Mouse (Mus musculus) heart, adult 2 months (tissue): ENCODE data around the gene Fat4. TPM values are rescaled to one million over a fixed set of nuclear protein-coding genes. Genes with fewer than 3 reads are reported as not detected.

Source experiments
- DNase-seq, 2 experiments: peaks; one replicate each; pipeline ENCODE4 v3.0.0; 2021
- H3K27ac ChIP-seq: fragments of 200-600 bp; 2 replicates; pipeline ENCODE4 v1.8.1; 2022
- H3K27me3 ChIP-seq: fragments of 200-500 bp; 2 replicates; pipeline ENCODE4 v1.6.1; 2012; ENCODE audit warnings: mild to moderate bottlenecking, low read length, inconsistent platforms, mixed read lengths; ENCODE audit not compliant: control insufficient read depth, insufficient read depth
- H3K36me3 ChIP-seq: fragments of 200-500 bp; 2 replicates; pipeline ENCODE4 v1.6.1; 2012; ENCODE audit warnings: low read length, inconsistent platforms; ENCODE audit not compliant: control insufficient read depth, insufficient read depth
- H3K4me1 ChIP-seq: fragments of 200-500 bp; 2 replicates; pipeline ENCODE4 v1.6.1; 2011; ENCODE audit warnings: low read length; ENCODE audit not compliant: control insufficient read depth, insufficient read depth
- H3K4me3 ChIP-seq: fragments of 200-600 bp; 2 replicates; pipeline ENCODE4 v1.8.1; 2022
- H3K79me2 ChIP-seq: fragments of 200-500 bp; replicated peaks from 2 replicates; pipeline ENCODE4 v1.6.1; 2012; ENCODE audit warnings: mild to moderate bottlenecking, inconsistent platforms, low read length, moderate library complexity, mixed read lengths; ENCODE audit not compliant: control insufficient read depth, insufficient read depth
- H3K9ac ChIP-seq: fragments of 200-500 bp; 2 replicates; pipeline ENCODE4 v1.6.1; 2012; ENCODE audit warnings: low read depth, mild to moderate bottlenecking, control low read depth, inconsistent platforms, low read length, mixed read lengths
- CTCF ChIP-seq: fragments of 200-600 bp; IDR thresholded peaks from 2 replicates; pipeline ENCODE4 v1.8.1; 2022; ENCODE audit warnings: antibody characterized with exemption, mild to moderate bottlenecking, moderate library complexity
- EP300 ChIP-seq: fragments of 200-500 bp; IDR thresholded peaks from 2 replicates; pipeline ENCODE4 v1.6.1; 2011; ENCODE audit warnings: low read depth, low read length, control low read depth; ENCODE audit not compliant: insufficient read depth
- POLR2A ChIP-seq: fragments of 200-500 bp; IDR thresholded peaks from 2 replicates; pipeline ENCODE4 v1.6.1; 2011; ENCODE audit warnings: mild to moderate bottlenecking, low read depth, low read length, control low read depth; ENCODE audit not compliant: insufficient read depth
- WGBS: fragments of 180-500 bp; shearing (Covaris S2); methylation state at CpG from one replicate; pipeline ENCODE4 v1.1.7; 2018; 5-methylcytosine and 5-hydroxymethylcytosine counted together
- intact Hi-C: fragments of 180-260 bp; cut with DNase I; formaldehyde crosslinking; loops from one replicate; pipeline ENCODE4 v1.15.1; 2025
- polyA plus RNA-seq: library from polyadenylated mRNA; depleted of rRNA; stranded (reverse); fragments of >200 nt; gene quantifications from 2 replicates; pipeline ENCODE4 v1.2.3, GENCODE M21; 2012
- total RNA-seq, 2 experiments: library from RNA; stranded (reverse); gene quantifications; 2 replicates each; pipeline ENCODE4 v1.2.3; 2021

Fat4 gene
- total and polyA plus RNA-seq, 3 experiments, result 1.9 to 5.1 (median 5.1) TPM

DNA sequence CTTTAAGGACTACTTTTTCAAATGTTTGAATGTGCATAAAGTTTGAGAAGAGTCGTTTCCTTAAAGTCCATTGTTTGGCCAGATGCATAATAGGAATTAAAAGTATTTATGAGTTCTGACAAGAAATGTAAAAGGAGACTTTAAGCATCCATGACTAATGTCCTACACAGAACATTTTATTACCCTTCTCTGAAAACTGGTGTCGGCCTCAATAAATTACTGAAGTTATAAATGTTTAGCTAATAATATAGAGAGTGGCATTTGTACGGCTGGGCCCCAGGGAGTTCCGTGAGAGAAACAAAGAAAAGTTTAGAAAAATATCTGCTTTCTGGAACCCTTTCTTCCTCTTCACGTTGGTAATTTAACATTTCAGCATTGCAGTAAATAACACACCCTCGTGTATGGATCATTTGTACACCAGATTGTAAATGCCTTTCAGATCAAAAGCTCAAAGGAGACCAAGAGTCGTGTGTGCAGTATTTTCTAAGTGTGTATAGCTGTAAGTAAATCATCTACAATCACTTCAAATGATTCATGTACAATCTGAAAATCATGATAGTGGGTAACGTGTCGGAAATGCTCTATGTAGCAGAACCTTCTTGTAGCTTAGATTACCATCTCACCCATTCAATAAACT, 69.4 kb downstream of the Fat4 start:
- no peak for DNase-seq
- intact Hi-C loops, result no loop called here
- Histone ChIP-seq H3K27me3 (no peaks in the 10 kb centered on the region), H3K36me3 (peaks cover 13% of the 10 kb centered on the region), H3K27ac (no peak overlapping the region), H3K4me1 (peaks cover 4% of the 10 kb centered on the region), H3K4me3 (no peak overlapping the region), H3K9ac (no peak overlapping the region), H3K79me2 (no peaks in the 10 kb centered on the region)
- WGBS, result 83% methylated on average over 9 of the region's 9 CpGs
- TF ChIP-seq CTCF (no peak), POLR2A (no peak), EP300 (no peak)

DNA sequence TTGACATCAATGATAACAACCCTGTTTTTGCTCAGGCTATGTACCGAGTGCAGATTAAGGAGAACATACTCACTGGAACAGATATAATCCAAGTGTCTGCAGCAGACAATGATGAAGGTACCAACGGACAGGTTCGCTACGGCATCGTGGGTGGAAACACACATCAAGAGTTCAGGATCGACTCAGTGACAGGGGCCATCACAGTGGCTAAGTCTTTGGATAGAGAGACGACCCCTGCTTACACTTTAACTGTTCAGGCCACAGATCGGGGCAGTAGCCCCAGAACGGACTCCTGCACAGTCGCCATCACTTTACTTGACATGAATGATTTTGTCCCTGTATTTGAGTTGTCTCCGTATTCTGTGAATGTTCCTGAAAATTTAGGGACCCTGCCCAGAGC, 70.4 kb downstream of the Fat4 start:
- Histone ChIP-seq H3K36me3 (peaks cover 9% of the 10 kb centered on the region), H3K4me3 (no peak overlapping the region)
- no peak for TF ChIP-seq EP300
- no peak for TF ChIP-seq POLR2A
- TF ChIP-seq CTCF, result no peak

DNA sequence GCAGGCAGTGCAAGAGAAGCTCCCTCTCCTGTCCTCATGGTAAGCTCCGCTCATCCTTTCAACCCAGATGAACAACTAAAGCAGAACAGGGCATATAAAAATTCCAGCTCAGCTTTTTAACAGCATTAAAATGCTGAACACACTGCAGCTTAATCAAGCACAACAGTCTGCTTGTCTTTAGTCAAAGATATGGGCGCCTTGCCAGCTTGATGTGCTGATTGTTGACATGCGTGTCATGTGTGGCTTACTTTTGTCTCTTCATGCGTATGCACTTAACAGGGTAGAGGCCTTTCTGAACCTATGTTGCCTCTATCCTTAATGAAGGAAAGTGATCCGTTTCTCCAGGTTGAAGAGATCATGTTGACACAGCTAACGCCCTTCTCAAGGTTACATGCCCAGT, 75.6 kb downstream of the Fat4 start:
- no peaks in the 10 kb centered on the region for H3K36me3 ChIP-seq
- TF ChIP-seq POLR2A (no peak), EP300 (no peak), CTCF (no peak)
- H3K4me3 ChIP-seq, result no peak overlapping the region
- no peaks in the 10 kb centered on the region for H3K79me2 ChIP-seq
- no peaks in the 10 kb centered on the region for H3K4me1 ChIP-seq
- H3K9ac ChIP-seq, result no peak overlapping the region
- WGBS, result 86% methylated on average over 6 of the region's 6 CpGs
- no peak overlapping the region for H3K27ac ChIP-seq
- DNase-seq, result no peak
- H3K27me3 ChIP-seq, result no peaks in the 10 kb centered on the region
- intact Hi-C loops, result no loop called here

More for the DNA sequence above, 70.4 kb downstream of the Fat4 start:
- no peak overlapping the region for H3K27ac ChIP-seq
- no peaks in the 10 kb centered on the region for H3K27me3 ChIP-seq
- no peaks in the 10 kb centered on the region for H3K79me2 ChIP-seq
- H3K4me1 ChIP-seq, result peaks cover 2% of the 10 kb centered on the region
- intact Hi-C loops, result no loop called here
- WGBS, result 94% methylated on average over 11 of the region's 11 CpGs
- no peak overlapping the region for H3K9ac ChIP-seq
- DNase-seq, result no peak

DNA sequence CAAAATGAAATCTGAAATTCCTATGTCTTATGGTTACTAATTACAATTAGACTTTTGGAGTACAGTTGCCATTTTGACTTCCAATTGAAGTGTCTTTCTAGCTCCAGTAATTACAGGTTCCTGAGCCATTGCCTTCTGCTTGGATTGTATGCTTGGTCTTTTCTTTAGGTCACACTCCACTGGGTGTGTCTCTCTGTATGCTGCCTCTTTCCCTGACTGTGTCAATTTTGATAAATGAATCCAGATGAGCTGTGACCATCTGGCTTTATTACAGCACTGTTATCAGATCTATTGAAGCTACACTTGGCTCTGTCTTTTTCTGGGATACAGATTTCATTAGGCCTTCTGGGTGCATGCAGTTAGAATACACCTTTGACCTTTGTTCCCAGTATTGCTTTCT, 80.7 kb downstream of the Fat4 start:
- Histone ChIP-seq H3K9ac (no peak overlapping the region), H3K27ac (no peak overlapping the region), H3K79me2 (no peaks in the 10 kb centered on the region), H3K36me3 (no peaks in the 10 kb centered on the region), H3K27me3 (no peaks in the 10 kb centered on the region), H3K4me3 (no peak overlapping the region), H3K4me1 (no peaks in the 10 kb centered on the region)
- intact Hi-C loops, result no loop called here
- TF ChIP-seq EP300 (no peak), POLR2A (no peak), CTCF (no peak)
- DNase-seq, result no peak

DNA sequence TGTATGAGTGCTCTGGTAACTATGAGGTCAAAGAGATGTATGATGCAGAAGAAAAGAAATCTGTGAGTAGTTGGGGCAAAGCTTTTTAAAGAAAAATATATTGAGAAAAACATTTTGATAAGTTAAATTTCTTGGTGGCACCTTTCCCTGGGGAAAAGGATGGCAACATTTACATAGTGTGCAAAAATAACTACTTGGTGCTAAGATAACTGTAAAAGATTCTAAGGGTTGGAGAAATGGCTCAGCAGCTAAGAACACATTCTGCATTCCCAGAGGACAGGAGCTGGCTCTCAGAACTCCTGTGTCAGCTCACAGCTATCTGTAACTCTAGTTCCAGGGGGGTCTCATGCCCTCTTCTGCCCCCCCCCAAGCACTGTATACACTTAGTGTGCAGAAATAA, 99.6 kb downstream of the Fat4 start:
- Histone ChIP-seq H3K79me2 (no peaks in the 10 kb centered on the region), H3K27me3 (no peaks in the 10 kb centered on the region), H3K36me3 (no peaks in the 10 kb centered on the region; the same call in 1 of the 2 replicates), H3K4me1 (no peaks in the 10 kb centered on the region), H3K4me3 (no peak overlapping the region), H3K9ac (no peak overlapping the region), H3K27ac (no peak overlapping the region)
- TF ChIP-seq CTCF, result no peak
- TF ChIP-seq EP300, result no peak
- no peak for TF ChIP-seq POLR2A
- no peak for DNase-seq
- intact Hi-C loops, result no loop called here

DNA sequence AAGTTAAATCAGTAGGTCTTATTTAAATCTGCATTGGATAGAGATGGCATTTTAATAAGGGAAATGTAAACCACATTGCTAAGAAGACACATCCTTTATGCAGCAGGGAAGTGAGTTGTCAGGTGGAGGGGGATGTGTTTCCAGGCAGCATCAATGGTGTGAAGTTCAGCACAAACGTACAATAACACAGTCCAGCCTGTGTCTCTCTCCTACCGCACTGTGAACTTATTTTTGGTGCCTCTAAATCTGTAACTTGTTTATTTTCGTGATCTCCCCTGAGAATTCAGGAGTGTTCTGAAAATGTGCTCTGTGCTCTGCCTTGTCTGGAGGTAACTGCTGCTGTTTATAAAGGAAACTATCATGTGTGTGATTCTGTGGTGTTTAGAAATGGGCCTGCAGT, 102.4 kb downstream of the Fat4 start:
- no peak overlapping the region for H3K27ac ChIP-seq
- intact Hi-C loops, result no loop called here
- 49% methylated on average over 3 of the region's 3 CpGs for WGBS
- H3K36me3 ChIP-seq, result no peaks in the 10 kb centered on the region
- no peaks in the 10 kb centered on the region for H3K79me2 ChIP-seq
- no peak overlapping the region for H3K4me3 ChIP-seq
- no peaks in the 10 kb centered on the region for H3K27me3 ChIP-seq
- H3K4me1 ChIP-seq, result no peaks in the 10 kb centered on the region
- TF ChIP-seq CTCF, result no peak
- no peak for TF ChIP-seq POLR2A
- no peak for TF ChIP-seq EP300
- DNase-seq, result no peak
- no peak overlapping the region for H3K9ac ChIP-seq
